Mouse (Mus musculus) olfactory bulb, adult 2 months (tissue): Measurements from ENCODE around the gene Olfr357.

Experiments
- CTCF ChIP-seq: fragments of 200-500 bp; IDR thresholded peaks from 2 replicates; pipeline ENCODE4 v1.5.1; 2012; ENCODE audit warnings: low read depth, mild to moderate bottlenecking, low read length, moderate library complexity; ENCODE audit not compliant: insufficient read depth
- POLR2A ChIP-seq: fragments of 200-500 bp; IDR thresholded peaks from 2 replicates; pipeline ENCODE4 v1.6.1; 2012; ENCODE audit warnings: mild to moderate bottlenecking, low read depth, low read length, moderate library complexity; ENCODE audit not compliant: insufficient read depth

DNA sequence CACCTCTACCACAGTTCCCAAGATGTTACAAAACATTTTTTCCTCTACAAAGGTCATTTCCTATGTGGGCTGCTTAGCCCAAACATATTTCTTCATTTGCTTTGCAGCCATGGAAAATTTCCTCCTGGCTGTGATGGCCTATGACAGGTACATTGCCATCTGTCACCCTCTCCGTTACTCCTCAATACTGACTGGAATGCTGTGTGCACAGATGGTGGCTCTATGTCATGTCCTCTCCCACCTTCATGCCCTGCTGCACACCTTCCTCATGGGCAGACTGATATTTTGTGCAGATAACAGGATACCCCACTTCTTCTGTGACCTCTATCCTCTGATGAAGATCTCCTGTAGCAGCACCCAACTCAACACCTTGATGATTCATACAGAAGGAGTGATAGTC lies 3.4 kb downstream of the Olfr357 start:
- no peak for TF ChIP-seq CTCF
- no peak for TF ChIP-seq POLR2A
